Mouse (Mus musculus): ENCODE data around the gene Gm49450. TPM values are rescaled to one million over a fixed set of nuclear protein-coding genes. Genes with fewer than 3 reads are reported as not detected.
A peak's percentile ranks its signal among the peaks of the same experiment; 100 is the strongest.
"Not testable (repeated sequence)": the region's sequence is repeated elsewhere in the genome, so short reads cannot be mapped to it uniquely, and the experiment has no call there.

Gm49450 gene
- polyA plus RNA-seq, 1 experiment from 2014 or later = not detected

DNA sequence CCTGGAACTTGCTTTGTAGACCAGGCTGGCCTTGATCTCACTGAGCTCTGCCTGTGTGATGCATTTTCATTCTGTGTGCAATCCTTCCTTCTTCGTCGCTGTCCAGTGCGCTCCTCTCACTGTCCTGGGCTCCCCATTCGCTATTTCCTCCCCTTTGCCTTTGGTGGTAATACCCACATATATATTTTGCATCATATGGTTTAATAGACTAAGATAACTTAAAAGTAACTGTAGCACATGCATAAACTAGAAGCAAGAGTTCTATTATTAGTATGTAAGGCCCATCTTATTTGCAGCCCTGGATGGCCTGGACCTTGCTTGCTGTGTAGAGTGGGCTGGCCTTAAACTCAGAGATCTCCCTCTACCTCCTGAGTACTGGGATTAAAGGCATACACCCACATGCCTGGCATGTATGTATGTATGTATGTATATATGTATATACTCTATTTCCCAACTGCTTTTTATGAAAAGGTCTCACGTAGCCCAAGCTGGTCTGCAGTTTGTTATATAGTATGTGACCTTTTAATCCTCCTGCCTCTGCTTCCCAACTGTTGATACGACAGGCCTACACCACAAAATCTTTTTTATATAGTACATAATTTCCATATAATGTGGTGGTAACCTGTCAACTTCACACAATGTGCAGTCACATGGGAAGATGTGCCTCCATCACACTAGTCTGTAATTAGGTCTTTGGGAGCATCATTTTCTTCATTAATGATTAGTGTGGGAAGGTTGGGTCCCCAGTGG is 4.3 kb downstream of the Gm49450 start:
- ATAC-seq (ENCODE audit: insufficient read depth, low FRiP score, low read depth) = no peak
- Histone ChIP-seq H3K4me1 (peaks cover 4% of the 10 kb centered on the region; the same call in 1 of the 2 replicates), H3K9ac (no peak overlapping the region), H3K4me3 (replicated peaks) (no peak overlapping the region), H3K27ac (no peak overlapping the region), H3K36me3 (no peaks in the 10 kb centered on the region), H3K4me2 (no peak overlapping the region), H3K9me3 (no peaks in the 10 kb centered on the region), H3K27me3 (replicated peaks) (no peaks in the 10 kb centered on the region)
- WGBS = 71% methylated on average over 6 of the region's 6 CpGs

DNA sequence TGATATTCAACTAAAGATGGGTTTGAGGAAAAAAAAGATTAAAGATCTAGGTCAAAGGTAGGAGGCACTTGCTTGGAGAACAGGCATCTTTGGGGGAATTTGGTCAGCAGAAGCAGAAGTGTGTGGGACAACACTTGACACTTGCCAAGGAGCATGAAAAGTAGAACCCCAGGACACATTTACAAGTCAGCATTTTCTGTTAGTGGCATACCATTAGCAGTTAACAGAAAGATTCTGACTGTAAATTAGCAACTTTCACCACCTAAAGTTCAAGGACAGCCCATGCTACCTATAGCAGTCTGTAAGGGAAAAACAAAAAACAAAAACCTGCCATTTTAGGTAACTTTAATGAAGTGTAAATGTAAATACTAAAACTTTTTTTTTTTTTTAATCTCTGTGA is 5.0 kb downstream of the Gm49450 start:
- Histone ChIP-seq H3K4me1 (peaks cover 3% of the 10 kb centered on the region; the same call in 1 of the 2 replicates), H3K4me3 (replicated peaks) (no peak overlapping the region), H3K9ac (no peak overlapping the region), H3K27ac (no peak overlapping the region), H3K9me3 (no peaks in the 10 kb centered on the region), H3K36me3 (no peaks in the 10 kb centered on the region), H3K27me3 (replicated peaks) (no peaks in the 10 kb centered on the region), H3K4me2 (no peak overlapping the region)
- ATAC-seq (ENCODE audit: insufficient read depth, low FRiP score, low read depth) = no peak

DNA sequence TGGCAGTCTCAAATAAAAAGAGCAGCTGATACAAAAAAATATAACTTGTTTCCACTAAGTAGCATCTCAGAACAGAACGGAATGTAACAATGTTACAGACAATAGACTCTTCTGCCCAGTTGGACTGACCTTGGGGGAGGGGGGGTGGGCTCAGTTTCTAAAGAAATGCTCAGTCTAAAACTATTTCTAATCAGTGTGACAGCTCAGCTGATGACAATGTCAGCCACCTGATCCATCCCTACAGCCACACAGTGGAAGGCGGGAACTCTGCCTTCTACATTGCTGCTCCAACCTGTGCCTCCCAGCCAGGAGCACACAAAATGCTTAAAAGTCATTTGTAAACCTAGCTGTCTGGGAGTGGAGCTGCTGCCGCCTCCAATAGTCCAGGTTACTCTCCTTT is 5.5 kb downstream of the Gm49450 start:
- Histone ChIP-seq H3K4me3 (replicated peaks) (no peak overlapping the region), H3K27ac (no peak overlapping the region), H3K9ac (no peak overlapping the region), H3K27me3 (replicated peaks) (no peaks in the 10 kb centered on the region), H3K4me1 (peaks cover 3% of the 10 kb centered on the region; the same call in 1 of the 2 replicates), H3K36me3 (no peaks in the 10 kb centered on the region), H3K9me3 (no peaks in the 10 kb centered on the region), H3K4me2 (no peak overlapping the region)
- no peak for ATAC-seq (ENCODE audit: insufficient read depth, low FRiP score, low read depth)
- WGBS = 49% methylated on average over 3 of the region's 3 CpGs

DNA sequence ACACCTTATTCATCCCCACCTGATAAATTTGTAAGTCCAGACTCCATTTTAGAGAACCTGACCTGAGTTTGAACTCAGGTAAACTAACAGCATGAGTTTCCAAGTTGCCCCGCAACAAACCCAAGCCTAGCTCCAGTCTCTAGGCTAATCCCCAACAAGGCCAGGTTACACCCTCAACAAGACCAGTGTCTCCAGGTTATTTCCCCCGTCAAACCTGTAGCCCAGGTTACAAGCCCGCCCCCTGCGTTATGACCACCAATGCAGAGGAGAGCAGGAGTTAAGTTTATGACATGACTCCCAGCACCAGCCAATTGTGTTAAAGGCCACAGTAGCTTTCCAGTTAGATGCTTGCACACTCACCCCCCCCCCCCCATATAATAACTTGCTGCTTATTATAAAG is 10.2 kb downstream of the Gm49450 start:
- Histone ChIP-seq H3K36me3 (no peaks in the 10 kb centered on the region), H3K4me2 (no peak overlapping the region), H3K27ac (no peak overlapping the region), H3K9ac (no peak overlapping the region), H3K27me3 (replicated peaks) (no peaks in the 10 kb centered on the region), H3K4me3 (replicated peaks) (no peak overlapping the region), H3K9me3 (no peaks in the 10 kb centered on the region), H3K4me1 (no peaks in the 10 kb centered on the region)
- ATAC-seq (ENCODE audit: insufficient read depth, low FRiP score, low read depth) = no peak
- 63% methylated on average over 4 of the region's 4 CpGs for WGBS

DNA sequence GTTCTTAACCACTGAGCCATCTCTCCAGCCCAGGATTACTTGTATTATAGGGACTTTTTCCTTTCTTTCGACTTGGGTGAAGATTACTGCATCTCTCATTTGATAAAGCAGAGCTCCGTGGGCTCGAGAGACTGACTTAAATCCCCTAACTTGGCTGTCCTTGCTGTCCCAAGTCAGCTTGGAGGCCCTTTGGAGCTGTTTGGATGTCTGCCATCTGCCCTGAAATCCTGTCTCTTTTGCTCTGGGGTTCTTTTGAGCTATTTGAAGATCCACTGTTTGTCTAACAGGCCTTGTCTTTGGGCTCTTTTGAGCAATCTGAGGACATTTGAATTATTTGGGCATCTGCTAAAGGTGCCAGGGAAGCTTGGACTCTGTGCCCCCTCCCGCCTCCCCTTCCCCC is 11.3 kb downstream of the Gm49450 start:
- Histone ChIP-seq H3K4me2 (no peak overlapping the region), H3K27me3 (replicated peaks) (no peaks in the 10 kb centered on the region), H3K9me3 (no peaks in the 10 kb centered on the region), H3K4me3 (replicated peaks) (no peak overlapping the region), H3K9ac (no peak overlapping the region), H3K4me1 (no peaks in the 10 kb centered on the region), H3K27ac (no peak overlapping the region), H3K36me3 (no peaks in the 10 kb centered on the region)
- ATAC-seq (ENCODE audit: insufficient read depth, low FRiP score, low read depth) = no peak
- WGBS = 68% methylated on average over 4 of the region's 4 CpGs

DNA sequence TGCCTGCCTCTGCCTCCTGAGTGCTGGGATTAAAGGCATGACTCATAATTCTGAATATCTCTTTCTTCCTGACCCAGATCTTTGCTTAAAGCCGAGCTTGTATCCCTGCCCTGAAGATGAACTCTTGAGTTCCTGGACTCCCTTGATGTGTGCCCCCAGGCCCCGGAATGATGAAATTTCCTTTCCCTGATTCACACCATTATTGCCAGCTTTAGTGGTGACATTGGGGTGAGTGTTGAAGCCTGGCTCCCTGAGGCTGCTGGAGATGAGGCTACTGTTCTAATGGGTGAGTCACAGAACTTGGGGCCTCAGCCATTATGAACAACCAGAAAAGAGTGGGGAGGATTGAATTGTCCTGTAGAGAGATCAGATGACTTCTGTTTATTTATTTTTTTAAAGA is 11.8 kb downstream of the Gm49450 start:
- Histone ChIP-seq H3K4me1 (no peaks in the 10 kb centered on the region), H3K9ac (no peak overlapping the region), H3K27ac (no peak overlapping the region), H3K36me3 (no peaks in the 10 kb centered on the region), H3K27me3 (replicated peaks) (no peaks in the 10 kb centered on the region), H3K4me2 (no peak overlapping the region), H3K4me3 (replicated peaks) (no peak overlapping the region), H3K9me3 (no peaks in the 10 kb centered on the region)
- ATAC-seq (ENCODE audit: insufficient read depth, low FRiP score, low read depth) = no peak
- 72% methylated on average over 2 of the region's 2 CpGs for WGBS

DNA sequence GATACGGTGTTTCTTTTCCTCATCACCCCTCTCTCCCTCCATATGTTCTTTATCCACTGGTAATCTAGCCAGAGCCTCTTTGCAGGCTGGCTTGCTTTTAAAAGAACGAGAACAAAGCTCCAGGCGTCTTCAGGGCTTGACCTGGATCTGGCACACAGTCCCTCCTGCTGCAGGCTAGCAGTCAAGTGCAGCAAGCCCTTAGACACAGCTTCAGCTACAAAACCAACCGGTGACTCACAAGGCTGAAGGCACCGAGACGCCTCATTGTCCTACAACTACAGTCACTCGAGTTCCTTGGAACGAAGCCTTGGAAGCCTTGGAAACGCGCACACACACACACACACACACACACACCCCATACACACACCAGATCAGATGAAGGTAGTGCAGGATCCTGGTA is 12.5 kb downstream of the Gm49450 start:
- ATAC-seq (ENCODE audit: insufficient read depth, low FRiP score, low read depth) = no peak
- H3K9me3 ChIP-seq = no peaks in the 10 kb centered on the region
- H3K27me3 ChIP-seq (replicated peaks) = no peaks in the 10 kb centered on the region
- H3K4me2 ChIP-seq = no peak overlapping the region
- H3K36me3 ChIP-seq = no peaks in the 10 kb centered on the region
- no peak overlapping the region for H3K4me3 ChIP-seq (replicated peaks)
- H3K27ac ChIP-seq = no peak overlapping the region
- H3K9ac ChIP-seq = no peak overlapping the region
- peaks cover 2% of the 10 kb centered on the region; the same call in 1 of the 2 replicates for H3K4me1 ChIP-seq
- WGBS = 70% methylated on average over 10 of the region's 10 CpGs

DNA sequence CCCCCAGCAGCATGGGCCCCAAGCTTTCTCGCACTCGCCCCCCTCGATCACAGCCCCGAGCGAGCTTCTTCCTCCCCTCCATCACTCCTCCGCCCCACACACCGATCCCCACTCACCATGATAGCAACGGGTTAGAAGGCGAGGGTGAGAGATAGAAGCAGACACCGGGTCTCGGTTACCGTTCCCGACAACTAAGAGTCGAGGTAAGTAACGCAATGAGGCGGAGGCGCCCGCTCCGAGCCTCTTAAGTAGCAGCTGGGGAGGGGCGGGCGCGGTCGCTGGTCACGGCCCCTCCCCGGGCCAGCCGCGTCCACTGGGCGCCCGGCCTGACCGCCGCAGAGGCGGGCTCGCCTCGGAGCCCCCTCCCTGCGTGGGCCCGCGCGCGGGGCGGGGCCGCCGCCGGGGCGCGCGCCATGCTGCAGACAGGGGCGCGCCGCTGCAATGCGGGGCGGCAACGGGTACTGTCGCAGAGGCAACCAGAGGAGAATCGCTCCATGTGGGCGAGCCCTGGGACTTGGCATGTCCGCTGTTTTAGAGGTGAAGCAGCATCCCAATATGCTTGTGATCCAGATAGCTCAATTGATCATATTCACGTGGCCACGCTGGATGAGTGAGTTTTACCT is 19.0 kb downstream of the Gm49450 start, which contains the start of gene Tuba1b:
Gene Tuba1b (minus strand): TSS at position 349 of the 623 bp plus-strand sequence.
- under 1% methylated on average over 58 of the region's 58 CpGs for WGBS
- peak within 1 kb of the TSS; percentile 86 for H3K4me2 ChIP-seq
- peak within 1 kb of the TSS; percentile 99 for H3K27ac ChIP-seq
- peak within 1 kb of the TSS; percentile 82 for H3K4me3 ChIP-seq (replicated peaks)
- H3K27me3 ChIP-seq (replicated peaks) = no peaks in the 10 kb centered on the region
- peak within 1 kb of the TSS; percentile 94 for H3K9ac ChIP-seq
- peak; percentile 95 for ATAC-seq (ENCODE audit: insufficient read depth, low FRiP score, low read depth)
- peaks cover 9% of the 10 kb centered on the region for H3K4me1 ChIP-seq
- 0 out of 2 replicates have a peak, but pooled peaks cover 5% of the 10 kb centered on the region for H3K36me3 ChIP-seq
- H3K9me3 ChIP-seq = no peaks in the 10 kb centered on the region

DNA sequence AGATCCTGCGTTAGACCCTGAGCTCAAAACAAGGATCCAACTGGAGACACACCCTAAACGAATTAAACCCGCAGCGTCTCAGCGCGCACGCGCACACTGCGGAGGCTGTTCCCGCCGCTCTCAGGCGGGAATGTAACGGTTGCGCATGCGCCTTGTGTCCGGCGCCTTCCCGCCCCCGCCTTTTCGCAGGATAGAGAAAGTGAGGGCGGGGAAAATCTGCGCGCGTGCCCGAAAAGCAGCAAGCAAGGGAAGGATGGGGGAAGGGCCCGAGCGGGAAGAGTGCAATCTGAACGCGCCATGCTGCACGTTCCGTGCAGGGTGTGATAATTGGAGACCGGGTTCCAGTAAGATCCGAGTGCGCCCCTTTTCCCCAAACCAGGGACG is 19.5 kb downstream of the Gm49450 start:
- Histone ChIP-seq H3K27ac (peak overlapping the region; percentile 99), H3K4me1 (peaks cover 12% of the 10 kb centered on the region), H3K36me3 (0 out of 2 replicates have a peak, but pooled peaks cover 5% of the 10 kb centered on the region), H3K27me3 (replicated peaks) (no peaks in the 10 kb centered on the region), H3K4me2 (peak overlapping the region; percentile 86), H3K9me3 (no peaks in the 10 kb centered on the region), H3K4me3 (replicated peaks) (peak overlapping the region; percentile 82), H3K9ac (peak overlapping the region; percentile 94)
- ATAC-seq (ENCODE audit: insufficient read depth, low FRiP score, low read depth) = peak; percentile 70
- under 1% methylated on average over 35 of the region's 35 CpGs for WGBS

DNA sequence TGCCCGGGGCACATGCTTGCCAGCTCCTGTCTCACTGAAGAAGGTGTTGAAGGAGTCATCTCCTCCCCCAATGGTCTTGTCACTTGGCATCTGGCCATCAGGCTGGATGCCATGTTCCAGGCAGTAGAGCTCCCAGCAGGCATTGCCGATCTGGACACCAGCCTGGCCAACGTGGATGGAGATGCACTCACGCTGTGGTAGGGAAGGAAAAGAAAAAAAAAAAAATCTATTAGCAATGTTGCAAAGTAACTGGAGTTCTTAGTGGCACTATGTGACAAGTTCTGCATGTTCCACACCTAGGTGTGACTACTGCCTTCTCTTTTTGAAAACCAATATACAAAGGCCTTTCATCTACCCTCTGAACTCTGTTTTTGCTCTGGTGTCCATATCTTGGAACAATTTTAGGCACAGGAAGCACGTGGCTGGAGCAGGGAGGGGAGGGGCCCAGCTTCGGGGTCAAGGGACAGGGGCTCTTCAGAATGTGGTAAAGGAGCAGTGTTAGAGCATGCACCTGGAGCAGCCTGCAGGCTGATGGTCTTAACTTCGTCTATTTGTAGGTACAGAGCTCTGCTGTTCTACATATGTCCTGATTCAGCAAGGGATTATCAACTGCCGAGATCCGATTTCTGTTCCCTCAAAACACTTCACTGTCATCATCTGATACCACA is 20.2 kb downstream of the Gm49450 start:
- H3K27me3 ChIP-seq (replicated peaks); H3K36me3 ChIP-seq; H3K9me3 ChIP-seq; ATAC-seq (ENCODE audit: insufficient read depth, low FRiP score, low read depth): not testable (repeated sequence)
- peaks cover 14% of the 10 kb centered on the region for H3K4me1 ChIP-seq
- H3K4me2 ChIP-seq = peak overlapping the region; percentile 86
- peak overlapping the region; percentile 82 for H3K4me3 ChIP-seq (replicated peaks)
- H3K27ac ChIP-seq = peak overlapping the region; percentile 99
- WGBS = 6% methylated on average over 8 of the region's 9 CpGs
- H3K9ac ChIP-seq = peak overlapping the region; percentile 94

DNA sequence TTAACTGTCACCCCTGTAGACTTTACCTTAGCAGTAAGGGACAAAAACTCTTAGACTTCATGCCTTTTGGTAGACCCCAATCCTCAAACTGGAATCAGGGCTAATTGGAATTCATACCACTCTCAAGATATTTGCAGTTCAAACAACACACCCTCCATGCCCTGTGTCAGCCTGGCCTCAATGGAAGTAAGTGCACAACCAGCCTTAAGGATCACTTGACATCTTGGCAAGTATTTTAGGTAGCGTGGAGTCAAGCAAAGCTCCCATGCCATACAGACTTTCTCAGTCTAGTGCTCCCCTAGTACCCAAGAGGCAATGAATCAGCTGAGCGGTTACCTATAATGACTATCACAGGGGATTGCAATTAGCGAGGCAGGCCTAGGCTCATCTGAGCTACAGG is 22.4 kb downstream of the Gm49450 start:
- Histone ChIP-seq H3K4me3 (replicated peaks) (no peak overlapping the region), H3K27me3 (replicated peaks) (no peaks in the 10 kb centered on the region), H3K9ac (no peak overlapping the region), H3K4me2 (no peak overlapping the region), H3K36me3 (0 out of 2 replicates have a peak, but pooled peaks cover 5% of the 10 kb centered on the region), H3K4me1 (peaks cover 14% of the 10 kb centered on the region), H3K9me3 (no peaks in the 10 kb centered on the region), H3K27ac (no peak overlapping the region)
- 81% methylated on average over 3 of the region's 3 CpGs for WGBS
- ATAC-seq (ENCODE audit: insufficient read depth, low FRiP score, low read depth) = no peak

All from stomach, embryonic 15.5 days (tissue).